Mouse (Mus musculus): ENCODE results near the gene Phactr2.

- no peak for TF ChIP-seq EP300 (IDR thresholded peaks at IDR 0.05)
- no peak for TF ChIP-seq CTCF (IDR thresholded peaks at IDR 0.05)
Measured at GRCm38 (mm10) chr10:13412202-13412923, 61.8 kb downstream of the Phactr2 start.

All from lung, postnatal 0 days (tissue).